Mouse (Mus musculus): ENCODE results near the gene P2ry10.

DNA sequence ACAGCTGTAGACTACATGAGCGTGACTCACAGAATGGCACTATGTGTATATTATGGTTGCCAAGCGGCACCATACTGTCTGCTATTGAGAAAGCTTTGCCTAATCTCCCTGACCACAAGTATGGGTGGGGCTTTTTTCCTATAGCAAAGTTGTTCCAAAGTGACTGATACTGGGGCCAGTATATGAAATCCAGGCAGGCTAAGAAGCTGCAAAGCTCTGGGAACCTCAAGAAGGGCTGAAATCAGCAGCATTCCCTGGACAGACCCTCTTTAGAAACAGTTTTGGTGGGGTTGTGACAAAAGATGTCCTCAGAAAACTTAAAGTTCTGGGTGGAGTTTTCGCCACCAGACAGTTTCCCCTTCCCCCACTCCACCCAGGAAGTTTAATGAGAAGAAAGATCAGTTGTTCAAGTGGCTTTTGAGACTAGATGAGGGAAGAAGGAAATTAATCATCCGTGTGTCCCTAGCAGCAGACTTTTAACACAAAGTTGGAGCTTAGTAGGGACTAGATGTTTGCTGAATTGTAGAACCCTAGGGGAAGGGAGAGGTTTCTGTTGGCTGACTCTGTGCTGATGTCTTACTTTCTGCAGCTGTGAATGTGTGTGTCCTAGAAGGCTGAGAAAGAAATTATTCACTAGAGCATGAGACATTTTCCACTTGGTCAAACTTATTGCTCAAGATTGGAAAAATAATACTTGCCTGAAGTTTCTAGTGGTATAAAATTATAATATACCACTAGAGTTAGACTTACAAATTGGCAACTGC, 62.6 kb downstream of the P2ry10 start:
- TF ChIP-seq GATA1 (IDR thresholded peaks at IDR 0.05; ENCODE audit: low read length) (no peak), TAL1 (IDR thresholded peaks at IDR 0.05; ENCODE audit: low read length) (no peak)
